Mouse (Mus musculus): Measurements from ENCODE around the gene Rpl13a.

Rpl13a gene

GRCm38 (mm10) chr7:45088597-45088996 is 40.0 kb downstream of the Rpl13a start:
- DNase-seq = no peak

- no peak for DNase-seq
Observed at GRCm38 (mm10) chr7:45086084-45086483, 42.5 kb downstream of the Rpl13a start.

DNA sequence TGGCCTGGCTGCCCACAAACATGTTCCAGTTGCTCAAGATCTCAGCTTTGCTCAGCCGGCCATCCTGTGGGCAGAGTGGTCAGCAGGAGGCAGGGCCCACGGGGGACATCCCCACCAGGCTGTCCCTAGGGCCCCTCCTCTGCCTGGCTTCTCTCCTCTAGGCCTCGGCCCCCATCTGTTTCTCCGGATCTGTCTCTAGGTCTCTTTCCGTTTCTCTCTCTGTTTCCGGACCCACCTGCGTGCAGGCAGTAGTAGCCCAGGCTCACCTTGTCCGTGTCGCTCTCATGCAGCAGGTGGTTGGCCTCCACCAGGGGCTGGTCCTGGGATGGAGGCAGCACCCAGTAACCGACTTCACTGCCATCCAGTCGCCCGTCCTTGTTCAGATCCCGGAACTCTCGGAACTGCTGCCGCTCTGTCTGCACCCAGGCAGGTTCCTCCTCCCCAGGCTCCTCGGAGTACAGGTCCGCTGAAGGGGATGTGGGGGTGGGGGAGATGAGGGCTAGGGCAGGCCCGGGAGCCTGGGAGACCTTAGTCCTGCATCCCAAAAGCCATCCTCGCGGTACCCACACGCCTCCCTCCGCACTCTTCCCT is 45.2 kb downstream of the Rpl13a start:
- DNase-seq = no peak

- DNase-seq = peak; percentile 62
Observed at GRCm38 (mm10) chr7:45082401-45083299, 45.9 kb downstream of the Rpl13a start.

DNA sequence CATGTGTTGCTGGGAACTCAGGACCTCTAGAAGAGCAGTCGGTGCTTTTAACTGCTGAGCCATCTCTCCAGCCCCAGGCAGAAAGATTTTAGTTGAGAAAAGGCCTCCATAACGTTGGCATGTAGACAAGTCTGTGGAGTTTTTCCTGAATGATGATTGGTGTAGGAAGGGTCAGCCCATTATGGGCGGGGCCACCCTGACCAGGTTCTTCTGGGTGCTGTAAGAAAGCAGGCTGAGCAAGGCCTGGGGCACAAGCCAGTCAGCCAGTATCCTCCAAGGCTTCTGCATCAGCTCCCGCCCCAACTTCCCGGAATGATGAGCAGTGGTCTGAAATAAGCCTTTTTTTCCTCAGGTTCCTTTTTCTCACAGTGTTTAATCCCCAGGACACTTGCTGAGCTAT is 47.5 kb downstream of the Rpl13a start:
- DNase-seq = no peak

DNA sequence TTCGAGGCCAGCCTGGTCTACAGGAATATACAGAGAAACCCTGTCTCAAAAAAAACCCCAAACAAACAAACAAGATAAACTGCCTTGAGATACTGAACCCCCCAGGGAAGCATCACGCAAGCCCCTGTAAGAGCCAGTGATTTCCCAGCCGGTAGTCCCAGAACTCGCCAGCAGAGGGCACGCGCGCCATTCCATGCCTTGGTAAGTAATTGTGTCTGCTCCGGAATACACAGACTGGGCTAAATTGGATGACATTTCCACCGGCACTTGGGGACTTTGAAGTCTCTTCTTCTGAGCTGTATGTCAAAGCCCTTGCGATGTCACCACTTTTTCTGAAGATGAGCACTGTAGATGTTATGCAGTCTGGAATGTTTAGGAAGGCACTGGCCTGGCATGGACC is 48.7 kb downstream of the Rpl13a start:
- DNase-seq = peak; percentile 96

DNA sequence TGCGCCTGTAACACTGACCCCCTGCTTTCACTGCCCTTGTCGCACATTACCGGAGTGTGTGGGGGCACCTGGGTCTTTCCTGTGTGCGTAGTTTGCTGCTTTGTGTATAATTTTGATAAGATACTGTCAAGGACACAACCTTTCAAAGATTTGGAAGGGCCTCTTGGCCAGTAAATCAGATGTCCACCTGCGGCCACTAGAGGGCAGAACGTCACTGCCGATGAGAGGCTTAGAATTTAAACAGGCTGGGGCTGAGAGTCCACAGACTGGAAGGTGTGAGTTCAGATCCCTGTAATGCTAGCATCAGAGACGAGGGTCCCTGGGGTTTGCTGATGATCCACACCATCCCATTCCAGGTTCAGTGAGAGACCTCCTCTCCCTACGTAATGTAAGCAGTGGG is 50.0 kb downstream of the Rpl13a start:
- peak; percentile 87 for DNase-seq

DNA sequence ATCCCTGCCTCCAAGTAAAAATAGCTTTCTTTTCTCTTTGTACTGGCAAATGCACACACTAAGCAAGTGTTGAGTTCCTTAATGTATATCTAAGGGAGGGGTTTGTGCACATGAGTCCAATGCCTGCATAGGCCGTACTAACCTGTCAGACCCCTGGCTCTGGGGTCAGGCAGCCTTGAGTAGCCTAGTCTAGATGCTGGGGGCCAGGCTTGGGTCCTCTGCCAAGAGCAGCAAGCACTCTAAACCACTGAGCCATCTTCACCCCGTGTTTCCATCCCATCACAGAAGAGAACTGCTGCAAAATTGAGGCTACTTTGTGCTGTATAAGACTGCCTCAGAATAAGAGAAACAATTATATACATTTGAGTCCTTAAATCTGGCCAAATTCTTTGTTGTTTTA is 50.7 kb downstream of the Rpl13a start:
- no peak for DNase-seq

DNA sequence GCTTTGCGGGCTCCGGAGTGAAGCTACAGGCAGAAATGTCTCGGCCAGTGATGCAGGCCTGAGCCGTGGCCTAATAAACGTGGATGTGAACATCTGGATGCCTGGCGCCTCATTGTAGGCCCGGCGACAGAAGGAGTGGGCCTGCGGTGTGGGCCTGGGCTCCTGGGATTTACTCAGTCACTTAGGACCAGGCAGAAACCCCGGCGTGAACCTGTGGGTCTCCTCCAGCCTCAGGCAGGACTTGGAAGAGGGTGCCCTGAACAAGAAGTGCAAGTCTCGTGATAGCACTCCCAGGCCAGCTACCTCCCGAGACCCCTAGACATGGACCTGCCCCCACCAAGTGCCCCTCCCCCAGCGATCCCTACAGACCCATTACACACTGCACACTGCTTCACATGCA is 51.2 kb downstream of the Rpl13a start:
- DNase-seq = no peak

DNA sequence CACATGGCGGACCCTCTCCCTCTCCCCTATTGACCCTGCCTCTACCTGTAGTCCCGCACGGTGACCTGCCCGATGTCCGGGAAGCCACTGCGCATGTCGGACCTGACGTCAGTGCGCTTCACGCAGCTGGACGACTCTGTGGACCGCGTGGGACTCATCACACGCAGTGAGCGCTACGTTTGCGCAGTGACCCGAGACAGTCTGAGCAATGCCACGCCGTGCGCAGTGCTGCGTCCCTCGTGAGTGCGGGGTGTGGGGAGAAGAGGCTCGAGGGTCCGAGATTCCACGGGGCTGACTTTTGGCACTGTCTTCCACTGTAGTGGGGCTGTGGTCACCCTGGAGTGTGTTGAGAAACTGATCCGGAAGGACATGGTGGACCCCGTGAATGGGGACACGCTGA is 52.1 kb downstream of the Rpl13a start:
- DNase-seq = no peak
